Comparison of ENCODE assay signal across 27 mouse cellular contexts in genomic region chr12:54074012-54074411, GRCm38 (mm10).
DNase-seq lines count a peak whose midpoint lies in the region; ATAC-seq and TF ChIP-seq lines count a peak whose summit lies in the region.
"Had no signal": no experiment of that assay in that cellular context is flagged by ENCODE, and none has a peak within 500 bp of the region (broad histone marks: within the 10 kb centered on the region; RNA-seq: fewer than 3 reads in every experiment).

No protein-coding gene starts in this region.

- H3K4me3 ChIP-seq in left cerebral cortex, adult 2 months = no peak overlapping the region
- H3K4me3 ChIP-seq: embryonic facial prominence, embryonic 13.5 days; embryonic facial prominence, embryonic 15.5 days; erythroblast, embryonic 14.5 days; forebrain, embryonic 10.5 days; forebrain, embryonic 12.5 days had no signal

- DNase-seq in frontal cortex, postnatal 10 days (ENCODE audit: low spot score in 2 of 2) = no peak
- no peak for DNase-seq in left cerebral cortex, adult 2 months (ENCODE audit: extremely low spot score in 1 of 2, low spot score in 2 of 2)
- DNase-seq in left cerebral cortex, postnatal 10 days (ENCODE audit: extremely low spot score in 1 of 2, low spot score in 2 of 2) = no peak
- DNase-seq in right cerebral cortex, adult 2 months (ENCODE audit: low spot score in 2 of 2) = peak; percentile 9 to 34
- no peak for DNase-seq in right cerebral cortex, postnatal 10 days (ENCODE audit: low spot score in 2 of 2)
- no peak for DNase-seq in kidney, adult 9 months
- DNase-seq: adrenal gland, adult 8-10 months; adrenal gland, postnatal 14 days; adrenal gland, postnatal 36 days; B cell, adult 2 months; cerebellum, adult 11 months; cerebellum, adult 18-20 months; cerebellum, adult 8-10 months; cerebellum, adult 9-11 months; cerebellum, postnatal 14 days; cerebellum, postnatal 36 days; embryo, embryonic 11 days had no signal

- peak; percentile 93 for ATAC-seq in frontal cortex, adult (ENCODE audit: low TSS enrichment)
- ATAC-seq: activated CD4-positive, CD25-positive, alpha-beta regulatory T cell, adult 4 months; CD4-positive, CD25-positive, alpha-beta regulatory T cell, adult 4 months; forebrain, embryonic 14.5 days; Patski had no signal

- intact Hi-C loops in left cerebral cortex, adult 2 months (cut with DNase I) = no loop called here
- intact Hi-C loops in left cerebral cortex, postnatal 10 days (cut with DNase I) = no loop called here

- peak overlapping the region; percentile 19; the same call in 1 of the 2 replicates for H3K27ac ChIP-seq in left cerebral cortex, adult 2 months
- H3K27ac ChIP-seq: embryonic facial prominence, embryonic 13.5 days; embryonic facial prominence, embryonic 15.5 days; forebrain, embryonic 10.5 days; forebrain, embryonic 12.5 days had no signal

- no peak for TF ChIP-seq CTCF in left cerebral cortex, adult 2 months (IDR thresholded peaks at IDR 0.05)

Comparison
In these comparisons a context has a peak if more than half of its experiments do, and no peak if none do; other contexts are left out.
1. DNase-seq: peak in right cerebral cortex, adult 2 months (2 of 2); none in frontal cortex, postnatal 10 days (0 of 2), left cerebral cortex, adult 2 months (0 of 2), left cerebral cortex, postnatal 10 days (0 of 2), right cerebral cortex, postnatal 10 days (0 of 2) and kidney, adult 9 months (single experiment).